8 mouse cellular contexts compared by ENCODE assay signal in genomic region chr5:122526405-122526804, GRCm38 (mm10). TPM values are rescaled to one million over a fixed set of nuclear protein-coding genes. Genes with fewer than 3 reads are reported as not detected.
DNase-seq lines count a peak whose midpoint lies in the region; ATAC-seq and TF ChIP-seq lines count a peak whose summit lies in the region.

No protein-coding gene starts in this region.

- DNase-seq in forebrain, postnatal 0 days, result peak; percentile 62
- DNase-seq in lung, postnatal 0 days (ENCODE audit: low spot score), result no peak
- DNase-seq in lung, adult 18-20 months, result no peak
- DNase-seq in heart, postnatal 4 days, result peak; percentile 40
- DNase-seq in right cerebral cortex, postnatal 36 days (ENCODE audit: low spot score in 2 of 2), result peak; percentile 36 to 39
- DNase-seq in thymus, postnatal 36 days, result no peak

- peak; percentile 80 for ATAC-seq in forebrain, postnatal 0 days
- no peak for ATAC-seq in forebrain, embryonic 13.5 days
- no peak for ATAC-seq in lung, postnatal 0 days
- no peak for ATAC-seq in monocyte, adult 5-6 weeks (replicated peaks; ENCODE audit: insufficient number of reproducible peaks, low FRiP score, low TSS enrichment, poor library complexity, severe bottlenecking)

- no peak for TF ChIP-seq CTCF in forebrain, postnatal 0 days (IDR thresholded peaks at IDR 0.05; ENCODE audit: low read depth)
- no peak for TF ChIP-seq CTCF in lung, postnatal 0 days (IDR thresholded peaks at IDR 0.05)

- no peaks in the 10 kb centered on the region for H3K9me3 ChIP-seq in forebrain, postnatal 0 days (ENCODE audit: low read length)
- no peaks in the 10 kb centered on the region for H3K9me3 ChIP-seq in forebrain, embryonic 13.5 days (replicated peaks)
- no peaks in the 10 kb centered on the region for H3K9me3 ChIP-seq in lung, postnatal 0 days (ENCODE audit: low read length)

- TF ChIP-seq EP300 in lung, postnatal 0 days (IDR thresholded peaks at IDR 0.05), result no peak

- no peak overlapping the region for H3K4me3 ChIP-seq in forebrain, postnatal 0 days (ENCODE audit: low read depth, low read length)
- H3K4me3 ChIP-seq in forebrain, embryonic 13.5 days, result no peak overlapping the region
- no peak overlapping the region for H3K4me3 ChIP-seq in lung, postnatal 0 days (ENCODE audit: low read depth, low read length)

- no peak overlapping the region for H3K9ac ChIP-seq in forebrain, postnatal 0 days
- no peak overlapping the region for H3K9ac ChIP-seq in forebrain, embryonic 13.5 days
- no peak overlapping the region; the same call in 1 of the 2 replicates for H3K9ac ChIP-seq in lung, postnatal 0 days (replicated peaks; ENCODE audit: low read depth)

- H3K4me1 ChIP-seq in forebrain, postnatal 0 days (ENCODE audit: insufficient read depth), result no peaks in the 10 kb centered on the region
- H3K4me1 ChIP-seq in forebrain, embryonic 13.5 days, result peaks cover 9% of the 10 kb centered on the region
- peaks cover 20% of the 10 kb centered on the region for H3K4me1 ChIP-seq in lung, postnatal 0 days (ENCODE audit: insufficient read depth, low read depth, low read length)

- H3K36me3 ChIP-seq in forebrain, postnatal 0 days (ENCODE audit: insufficient read depth), result no peaks in the 10 kb centered on the region
- H3K36me3 ChIP-seq in forebrain, embryonic 13.5 days (ENCODE audit: poor library complexity, severe bottlenecking), result 0 out of 2 replicates have a peak, but pooled peaks cover 5% of the 10 kb centered on the region
- H3K36me3 ChIP-seq in lung, postnatal 0 days (ENCODE audit: insufficient read depth, low read length), result no peaks in the 10 kb centered on the region

- H3K4me2 ChIP-seq in forebrain, postnatal 0 days (ENCODE audit: low read depth), result no peak overlapping the region
- H3K4me2 ChIP-seq in forebrain, embryonic 13.5 days, result no peak overlapping the region
- H3K4me2 ChIP-seq in lung, postnatal 0 days (replicated peaks; ENCODE audit: low read depth, low read length), result no peak overlapping the region

- 67% methylated on average over 9 of the region's 9 CpGs for WGBS in forebrain, postnatal 0 days
- 97% methylated on average over 9 of the region's 9 CpGs for WGBS in forebrain, embryonic 13.5 days
- WGBS in lung, postnatal 0 days, result 87% methylated on average over 9 of the region's 9 CpGs

- H3K27me3 ChIP-seq in forebrain, postnatal 0 days (ENCODE audit: insufficient read depth, low read length), result no peaks in the 10 kb centered on the region
- no peaks in the 10 kb centered on the region for H3K27me3 ChIP-seq in forebrain, embryonic 13.5 days
- H3K27me3 ChIP-seq in lung, postnatal 0 days (replicated peaks; ENCODE audit: insufficient read depth, low read length), result no peaks in the 10 kb centered on the region

- H3K27ac ChIP-seq in forebrain, postnatal 0 days (ENCODE audit: low read depth, low read length), result no peak overlapping the region
- H3K27ac ChIP-seq in forebrain, embryonic 13.5 days, result no peak overlapping the region; the same call in 1 of the 2 replicates
- H3K27ac ChIP-seq in lung, postnatal 0 days (ENCODE audit: low read length), result 0 out of 2 replicates have a peak overlapping the region, but pooled peaks have one; percentile 21

RNA-seq across cellular contexts. Expression of gene Atp2a2, which starts 24.4 kb away (rescaled TPM):
- total RNA-seq in forebrain, postnatal 0 days (2014; rRNA removed), result 143 and 178 TPM in 2 replicates
- polyA plus RNA-seq in forebrain, postnatal 0 days (2015; fragmentation: Nextera tagmentation; extraction: Ambion mirVana), result 28.8 and 37.2 TPM in 2 replicates
- 32.2 and 34.2 TPM in 2 replicates for polyA plus RNA-seq in forebrain, embryonic 13.5 days (2015; fragmentation: Nextera tagmentation; extraction: Ambion mirVana)
- 27.4 and 32.4 TPM in 2 replicates for polyA plus RNA-seq in lung, postnatal 0 days (2015; fragmentation: Nextera tagmentation; extraction: Ambion mirVana)
- total RNA-seq in heart, postnatal 4 days (2021), result 1,000 to 10,000 TPM; 5,023 to 5,799 TPM
- total RNA-seq in monocyte, adult 5-6 weeks (2017), result 84.0 to 111 TPM (median 86.3 TPM) in 3 replicates

Comparison
In these comparisons a context has a peak if more than half of its experiments do, and no peak if none do; other contexts are left out.
1. DNase-seq: peak in forebrain, postnatal 0 days (single experiment), heart, postnatal 4 days (single experiment) and right cerebral cortex, postnatal 36 days (2 of 2); none in lung, postnatal 0 days (single experiment), lung, adult 18-20 months (0 of 2) and thymus, postnatal 36 days (0 of 2).
2. RNA of gene Atp2a2, which starts 24.4 kb away (total RNA-seq): 5,023 to 5,799 TPM in heart, postnatal 4 days; 143 to 178 TPM in forebrain, postnatal 0 days and 84.0 to 111 TPM in monocyte, adult 5-6 weeks; every median in the first group is over 10 times any median in the second.